Mouse (Mus musculus): ENCODE data around the gene Fancg.

Gene Fancg

GRCm38 (mm10) chr4:43010161-43011038 lies at the start of gene Fancg:
Gene Fancg (minus strand): TSS chr4:43010506.
- DNase-seq (ENCODE audit: low spot score in 2 of 2) = peak; percentile 65 to 83

GRCm38 (mm10) chr4:43059697-43060096 lies 49.4 kb upstream of the Fancg start:
- DNase-seq (ENCODE audit: low spot score in 2 of 2) = no peak

GRCm38 (mm10) chr4:43058753-43059654 lies 48.7 kb upstream of the Fancg start, which contains the start of gene Unc13b:
Gene Unc13b (plus strand): TSS chr4:43058953.
- DNase-seq (ENCODE audit: low spot score in 2 of 2) = peak; percentile 84 to 90

GRCm38 (mm10) chr4:43058392-43058752 lies 48.1 kb upstream of the Fancg start:
- DNase-seq (ENCODE audit: low spot score in 2 of 2) = no peak

- DNase-seq (ENCODE audit: low spot score in 2 of 2) = no peak
Observed at GRCm38 (mm10) chr4:43057654-43058053, 47.3 kb upstream of the Fancg start.

GRCm38 (mm10) chr4:43052627-43053026 lies 42.3 kb upstream of the Fancg start:
- DNase-seq (ENCODE audit: low spot score in 2 of 2) = no peak

- peak; percentile 60 to 72 for DNase-seq (ENCODE audit: low spot score in 2 of 2)
Observed at GRCm38 (mm10) chr4:43047231-43047630, 36.9 kb upstream of the Fancg start.

GRCm38 (mm10) chr4:43046607-43047006 lies 36.3 kb upstream of the Fancg start:
- DNase-seq (ENCODE audit: low spot score in 2 of 2) = no peak

GRCm38 (mm10) chr4:43045659-43046302 lies 35.5 kb upstream of the Fancg start, which contains the start of gene Fam214b:
Gene Fam214b (minus strand): TSS chr4:43046220.
- peak; percentile 94 to 96 for DNase-seq (ENCODE audit: low spot score in 2 of 2)

- no peak for DNase-seq (ENCODE audit: low spot score in 2 of 2)
Observed at GRCm38 (mm10) chr4:43045285-43045658, 35.0 kb upstream of the Fancg start.

GRCm38 (mm10) chr4:43044673-43045072 lies 34.4 kb upstream of the Fancg start:
- no peak for DNase-seq (ENCODE audit: low spot score in 2 of 2)

GRCm38 (mm10) chr4:43043644-43044357 lies 33.5 kb upstream of the Fancg start:
- peak; percentile 67 to 78 for DNase-seq (ENCODE audit: low spot score in 2 of 2)

- no peak for DNase-seq (ENCODE audit: low spot score in 2 of 2)
Observed at GRCm38 (mm10) chr4:43040881-43041547, 30.7 kb upstream of the Fancg start.

GRCm38 (mm10) chr4:43040114-43040572 lies 29.8 kb upstream of the Fancg start:
- peak; percentile 95 to 97 for DNase-seq (ENCODE audit: low spot score in 2 of 2)

- DNase-seq (ENCODE audit: low spot score in 2 of 2) = no peak
Observed at GRCm38 (mm10) chr4:43039609-43040008, 29.3 kb upstream of the Fancg start.

GRCm38 (mm10) chr4:43038567-43039495 lies 28.5 kb upstream of the Fancg start:
- peak; percentile 56 to 60 for DNase-seq (ENCODE audit: low spot score in 2 of 2)

GRCm38 (mm10) chr4:43037860-43038566 lies 27.7 kb upstream of the Fancg start:
- DNase-seq (ENCODE audit: low spot score in 2 of 2) = no peak

GRCm38 (mm10) chr4:43036356-43036755 lies 26.1 kb upstream of the Fancg start:
- DNase-seq (ENCODE audit: low spot score in 2 of 2) = no peak

GRCm38 (mm10) chr4:43035851-43036250 lies 25.5 kb upstream of the Fancg start:
- no peak for DNase-seq (ENCODE audit: low spot score in 2 of 2)

Data from frontal cortex, postnatal 10 days (tissue).